Mouse (Mus musculus) C2C12 (cell line): ENCODE measurements around the gene Dysf.

Source experiments
- CEBPB ChIP-seq: IDR thresholded peaks from one replicate; pipeline ENCODE4 v1.6.1; 2011; ENCODE audit warnings: low read depth, mild to moderate bottlenecking, control low read depth, moderate library complexity
- CTCF ChIP-seq: IDR thresholded peaks from one replicate; pipeline ENCODE4 v1.5.1; 2011; ENCODE audit not compliant: control insufficient read depth, insufficient read depth, insufficient read length
- MAX ChIP-seq: IDR thresholded peaks from one replicate; pipeline ENCODE4 v1.6.1; 2011; ENCODE audit warnings: mild to moderate bottlenecking, control low read depth
- MYOD1 ChIP-seq: IDR thresholded peaks from one replicate; pipeline ENCODE4 v1.6.1; 2011; ENCODE audit warnings: low read depth; ENCODE audit not compliant: control insufficient read depth, insufficient read length

DNA sequence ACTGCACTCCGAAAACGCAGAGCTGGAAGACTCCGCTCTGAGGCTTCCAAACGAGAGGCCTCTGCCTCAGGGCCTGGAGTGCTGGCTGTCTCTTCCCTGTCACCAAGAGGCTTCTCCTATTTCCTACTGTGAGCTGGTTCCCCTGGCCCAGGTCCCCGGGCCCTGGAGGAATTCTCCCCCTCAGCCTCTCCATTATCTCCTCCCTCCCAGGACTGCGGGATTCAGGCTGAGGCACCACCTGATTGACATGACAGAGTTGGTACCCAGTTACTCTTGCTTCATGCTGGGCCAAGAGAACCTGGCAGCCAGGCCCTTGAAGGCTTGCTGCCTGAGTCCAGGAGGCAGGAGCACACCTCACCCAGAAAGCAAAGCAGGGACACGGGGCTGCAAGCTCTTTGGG, 203.1 kb downstream of the Dysf start:
- no peak for TF ChIP-seq CTCF
- no peak for TF ChIP-seq MAX
- TF ChIP-seq MYOD1 = no peak
- TF ChIP-seq CEBPB = no peak
